1 mouse cellular context compared by ENCODE assay signal in the genomic region with DNA sequence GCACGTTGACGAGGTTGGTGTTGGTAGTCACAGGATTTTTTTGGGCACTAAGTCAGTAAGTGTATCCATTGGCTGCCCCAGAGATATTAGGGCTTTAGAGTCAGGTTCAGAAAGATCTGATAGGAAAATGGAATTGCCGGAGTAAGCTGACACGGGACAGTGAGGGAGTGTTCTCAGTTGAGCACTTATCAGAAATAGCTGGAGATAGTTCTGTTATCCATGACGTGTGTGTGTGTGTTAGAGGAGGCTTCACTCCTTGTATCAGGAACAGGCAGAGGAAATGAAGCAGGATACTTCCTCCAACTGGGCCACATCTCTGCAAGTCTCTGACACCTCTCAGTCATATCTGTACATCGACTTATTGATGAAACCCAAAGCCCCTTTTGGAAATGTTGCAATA.
TF ChIP-seq lines count a peak whose summit lies in the region.

No protein-coding gene starts in this region.

TF ChIP-seq in MEL, 35 proteins besides CTCF, POLR2A, EP300 and RAD21 (continued from another document):
- no peak for TF ChIP-seq ZNF384 (IDR thresholded peaks at IDR 0.05; ENCODE audit: low read depth, low read length)
- TF ChIP-seq MYC (IDR thresholded peaks at IDR 0.05; ENCODE audit: low read depth, low read length) = no peak
- TF ChIP-seq SMC3 (IDR thresholded peaks at IDR 0.05; ENCODE audit: low read depth, low read length) = no peak
- no peak for TF ChIP-seq USF1 (IDR thresholded peaks at IDR 0.05; ENCODE audit: low read depth, low read length)
- TF ChIP-seq MAFK (IDR thresholded peaks at IDR 0.05; ENCODE audit: borderline replicate concordance, low read depth, low read length) = no peak
- peak; percentile 64; the same call in 1 of the 2 replicates for TF ChIP-seq ETS1 (IDR thresholded peaks at IDR 0.05; ENCODE audit: low read depth, low read length)
- TF ChIP-seq NELFE (IDR thresholded peaks at IDR 0.05; ENCODE audit: low read depth, low read length) = no peak
- no peak for TF ChIP-seq ELF1 (IDR thresholded peaks at IDR 0.05; ENCODE audit: low read depth, low read length)
- no peak for TF ChIP-seq JUND (IDR thresholded peaks at IDR 0.05; ENCODE audit: low read depth, low read length)
- TF ChIP-seq TCF12 (IDR thresholded peaks at IDR 0.05; ENCODE audit: low read depth, low read length) = no peak
- TF ChIP-seq MYB (IDR thresholded peaks at IDR 0.05; ENCODE audit: low read depth, low read length) = no peak
- TF ChIP-seq GATA1 (IDR thresholded peaks at IDR 0.05; ENCODE audit: low read depth, low read length) = peak; percentile 76
- TF ChIP-seq SIN3A (IDR thresholded peaks at IDR 0.05; ENCODE audit: low read length) = peak; percentile 9; the same call in 1 of the 2 replicates
- TF ChIP-seq POLR2AphosphoS5 (IDR thresholded peaks at IDR 0.05; ENCODE audit: borderline replicate concordance, low read depth, low read length) = no peak
- no peak for TF ChIP-seq HCFC1 (IDR thresholded peaks at IDR 0.05; ENCODE audit: low read depth, low read length)
- no peak for TF ChIP-seq E2F4 (IDR thresholded peaks at IDR 0.05; ENCODE audit: borderline replicate concordance, low read depth, low read length)
- TF ChIP-seq UBTF (IDR thresholded peaks at IDR 0.05; ENCODE audit: borderline replicate concordance, insufficient read depth, low read depth, low read length) = no peak
- no peak for TF ChIP-seq CHD1 (IDR thresholded peaks at IDR 0.05; ENCODE audit: low read depth, low read length)
- no peak for TF ChIP-seq TAL1 (IDR thresholded peaks at IDR 0.05; ENCODE audit: low read length)
- no peak for TF ChIP-seq ZKSCAN1 (IDR thresholded peaks at IDR 0.05; ENCODE audit: low read depth, low read length)
- no peak for TF ChIP-seq NRF1 (IDR thresholded peaks at IDR 0.05; ENCODE audit: insufficient read depth, low read depth, low read length, poor library complexity, severe bottlenecking)
- TF ChIP-seq CHD2 (IDR thresholded peaks at IDR 0.05; ENCODE audit: low read length) = no peak
- no peak for TF ChIP-seq GABPA (IDR thresholded peaks at IDR 0.05; ENCODE audit: low read depth, low read length)
- TF ChIP-seq ZMIZ1 (IDR thresholded peaks at IDR 0.05; ENCODE audit: low read depth, low read length) = no peak
- no peak for TF ChIP-seq MAX (IDR thresholded peaks at IDR 0.05; ENCODE audit: low read length)
- no peak for TF ChIP-seq TBP (IDR thresholded peaks at IDR 0.05; ENCODE audit: low read depth, low read length)
- TF ChIP-seq MAZ (IDR thresholded peaks at IDR 0.05; ENCODE audit: low read depth, low read length) = no peak
- TF ChIP-seq MXI1 (IDR thresholded peaks at IDR 0.05; ENCODE audit: low read depth, low read length) = no peak
- TF ChIP-seq ZC3H11A (IDR thresholded peaks at IDR 0.05; ENCODE audit: low read depth, low read length) = no peak
